Mouse (Mus musculus): ENCODE data around the gene Tspoap1. TPM values are rescaled to one million over a fixed set of nuclear protein-coding genes. Genes with fewer than 3 reads are reported as not detected.

The Tspoap1 gene
- total and polyA plus RNA-seq, 3 experiments, result 12.3 to 36.9 (median 12.8) TPM

- H3K36me3 ChIP-seq (replicated peaks in 1 of 2; ENCODE audit: control insufficient read depth in 1 of 2, insufficient read depth in 1 of 2, low read length in 1 of 2), result peaks cover 79 to 97% of the 10 kb centered on the region in 2 experiments
- H3K9me3 ChIP-seq (replicated peaks; ENCODE audit: low read length), result no peaks in the 10 kb centered on the region
- no peak overlapping the region for H3K4me2 ChIP-seq (ENCODE audit: insufficient read depth, low read depth, poor library complexity, severe bottlenecking)
- H3K27ac ChIP-seq (ENCODE audit: insufficient read depth, low read depth), result no peak overlapping the region
- peaks cover 0 to 18% of the 10 kb centered on the region in 2 experiments; a peak in 2 of 4 replicates for H3K4me1 ChIP-seq (ENCODE audit: control insufficient read depth in 1 of 2, insufficient read depth in 2 of 2)
- no peak for DNase-seq (ENCODE audit: extremely low read depth)
- H3K27me3 ChIP-seq (replicated peaks), result no peaks in the 10 kb centered on the region
- no peaks in the 10 kb centered on the region; the same call in 1 of the 2 replicates for H3K79me2 ChIP-seq (replicated peaks; ENCODE audit: control insufficient read depth, extremely low read depth, insufficient read depth, poor library complexity, severe bottlenecking)
- no peak overlapping the region for H3K9ac ChIP-seq (ENCODE audit: insufficient read depth, low read depth)
- dilution Hi-C loops (cut with MboI; ENCODE audit: extremely low pct_ligation_motif_present, extremely low pct_unique_long_range_greater_than_20kb, low sequenced_read_pairs), result no loop called here
- in situ Hi-C loops (cut with MboI; ENCODE audit: low pct_ligation_motif_present, low pct_unique_long_range_greater_than_20kb, low sequenced_read_pairs), result no loop called here
- no peak for TF ChIP-seq SIN3A (IDR thresholded peaks at IDR 0.05; ENCODE audit: low read length)
- TF ChIP-seq USF2 (conservative IDR thresholded peaks at IDR 0.05; ENCODE audit: low read depth, low read length), result no peak
- no peak for TF ChIP-seq MAZ (IDR thresholded peaks at IDR 0.05; ENCODE audit: low read depth, low read length)
- TF ChIP-seq CHD2 (IDR thresholded peaks at IDR 0.05; ENCODE audit: low read length), result no peak
- TF ChIP-seq USF1 (IDR thresholded peaks at IDR 0.05; ENCODE audit: low read depth, low read length), result no peak
- TF ChIP-seq GABPA (IDR thresholded peaks at IDR 0.05; ENCODE audit: insufficient replicate concordance, low read depth, low read length), result no peak
- TF ChIP-seq CHD1 (IDR thresholded peaks at IDR 0.05; ENCODE audit: low read depth, low read length), result no peak
- no peak for TF ChIP-seq TCF12 (IDR thresholded peaks at IDR 0.05; ENCODE audit: low read depth, low read length)
- no peak for TF ChIP-seq E2F4 (IDR thresholded peaks at IDR 0.05; ENCODE audit: insufficient replicate concordance, low read depth, low read length)
- no peak for TF ChIP-seq NRF1 (IDR thresholded peaks at IDR 0.05; ENCODE audit: low read depth, low read length)
- no peak for TF ChIP-seq POLR2A (IDR thresholded peaks at IDR 0.05; ENCODE audit: low read depth, low read length)
- TF ChIP-seq NELFE (IDR thresholded peaks at IDR 0.05; ENCODE audit: low read depth, low read length), result no peak
- no peak for TF ChIP-seq IRF4 (IDR thresholded peaks at IDR 0.05; ENCODE audit: low read depth, low read length)
- no peak for TF ChIP-seq MYC (IDR thresholded peaks at IDR 0.05; ENCODE audit: low read depth, low read length)
- TF ChIP-seq KAT2A (IDR thresholded peaks at IDR 0.05; ENCODE audit: insufficient replicate concordance, low read length), result no peak
- no peak for TF ChIP-seq ZKSCAN1 (IDR thresholded peaks at IDR 0.05; ENCODE audit: borderline replicate concordance, low read depth, low read length)
- no peak for TF ChIP-seq ZNF384 (IDR thresholded peaks at IDR 0.05; ENCODE audit: low read depth, low read length)
- no peak overlapping the region for H3K4me3 ChIP-seq (replicated peaks in 1 of 3; ENCODE audit: low read depth in 2 of 3, low read length in 2 of 3, poor library complexity in 1 of 3)
These were observed 30.7 kb upstream of the Tspoap1 start for GRCm38 (mm10) chr11:87729593-87730185.

GRCm38 (mm10) chr11:87730652-87731310 lies 29.6 kb upstream of the Tspoap1 start:
- TF ChIP-seq CHD1 (IDR thresholded peaks at IDR 0.05; ENCODE audit: low read depth, low read length), result no peak
- no peak for TF ChIP-seq ZMIZ1 (IDR thresholded peaks at IDR 0.05; ENCODE audit: low read depth, low read length)
- TF ChIP-seq USF1 (IDR thresholded peaks at IDR 0.05; ENCODE audit: low read depth, low read length), result no peak
- TF ChIP-seq MAZ (IDR thresholded peaks at IDR 0.05; ENCODE audit: low read depth, low read length), result no peak
- TF ChIP-seq MXI1 (IDR thresholded peaks at IDR 0.05; ENCODE audit: low read depth, low read length), result no peak
- no peak for TF ChIP-seq JUND (conservative IDR thresholded peaks at IDR 0.05; ENCODE audit: low read depth, low read length)
- Histone ChIP-seq H3K9ac (ENCODE audit: insufficient read depth, low read depth) (no peak overlapping the region), H3K27me3 (replicated peaks) (no peaks in the 10 kb centered on the region), H3K4me3 (replicated peaks in 1 of 3; ENCODE audit: low read depth in 2 of 3, low read length in 2 of 3, poor library complexity in 1 of 3) (no peak overlapping the region), H3K4me2 (ENCODE audit: insufficient read depth, low read depth, poor library complexity, severe bottlenecking) (no peak overlapping the region), H3K36me3 (replicated peaks in 1 of 2; ENCODE audit: control insufficient read depth in 1 of 2, insufficient read depth in 1 of 2, low read length in 1 of 2) (peaks cover 84 to 95% of the 10 kb centered on the region in 2 experiments), H3K27ac (ENCODE audit: insufficient read depth, low read depth) (no peak overlapping the region), H3K9me3 (replicated peaks; ENCODE audit: low read length) (no peaks in the 10 kb centered on the region), H3K4me1 (ENCODE audit: control insufficient read depth in 1 of 2, insufficient read depth in 2 of 2) (peaks cover 0 to 19% of the 10 kb centered on the region in 2 experiments; a peak in 2 of 4 replicates), H3K79me2 (replicated peaks; ENCODE audit: control insufficient read depth, extremely low read depth, insufficient read depth, poor library complexity, severe bottlenecking) (no peaks in the 10 kb centered on the region; the same call in 1 of the 2 replicates)
- no peak for DNase-seq (ENCODE audit: extremely low read depth)
- dilution Hi-C loops (cut with MboI; ENCODE audit: extremely low pct_ligation_motif_present, extremely low pct_unique_long_range_greater_than_20kb, low sequenced_read_pairs) (no loop called here), in situ Hi-C loops (cut with MboI; ENCODE audit: low pct_ligation_motif_present, low pct_unique_long_range_greater_than_20kb, low sequenced_read_pairs) (no loop called here)

Data from CH12.LX (cell line).